Mouse (Mus musculus) kidney, adult 2 months (tissue): ENCODE measurements around the gene Spata2. TPM values are rescaled to one million over a fixed set of nuclear protein-coding genes. Genes with fewer than 3 reads are reported as not detected.
A peak's percentile ranks its signal among the peaks of the same experiment; 100 is the strongest.

Experiments used
- DNase-seq: peaks from one replicate; pipeline ENCODE4 v3.0.0; 2021
- H3K27ac ChIP-seq: fragments of 200-500 bp; 2 replicates; pipeline ENCODE4 v1.5.1; 2012; ENCODE audit warnings: low read depth, low read length, control low read depth, inconsistent platforms; ENCODE audit not compliant: insufficient read depth
- H3K27me3 ChIP-seq: fragments of 200-500 bp; replicated peaks from 2 replicates; pipeline ENCODE4 v1.6.1; 2012; ENCODE audit warnings: mild to moderate bottlenecking, moderate library complexity, low read length, inconsistent platforms; ENCODE audit not compliant: control insufficient read depth, insufficient read depth
- H3K36me3 ChIP-seq: fragments of 200-500 bp; 2 replicates; pipeline ENCODE4 v1.6.1; 2012; ENCODE audit warnings: mild to moderate bottlenecking, moderate library complexity, low read length, inconsistent platforms; ENCODE audit not compliant: control insufficient read depth, insufficient read depth
- H3K4me1 ChIP-seq: fragments of 200-500 bp; 2 replicates; pipeline ENCODE4 v1.6.1; 2011; ENCODE audit warnings: low read length; ENCODE audit not compliant: control insufficient read depth, insufficient read depth
- H3K4me3 ChIP-seq: fragments of 200-500 bp; 2 replicates; pipeline ENCODE4 v1.5.1; 2011; ENCODE audit warnings: mild to moderate bottlenecking, low read depth, low read length, control low read depth; ENCODE audit not compliant: insufficient read depth
- CTCF ChIP-seq: fragments of 200-500 bp; conservative IDR thresholded peaks from 2 replicates; pipeline ENCODE4 v1.5.1; 2011; ENCODE audit warnings: low read depth, mild to moderate bottlenecking, control low read depth, low read length, moderate library complexity, mixed read lengths; ENCODE audit not compliant: insufficient read depth, insufficient read length
- POLR2A ChIP-seq: fragments of 200-500 bp; IDR thresholded peaks from one replicate; pipeline ENCODE4 v1.6.1; 2011; ENCODE audit warnings: low read depth, low read length, control low read depth
- WGBS: fragments of 180-500 bp; shearing (Covaris S2); methylation state at CpG from one replicate; pipeline ENCODE4 v1.1.7; 2018; 5-methylcytosine and 5-hydroxymethylcytosine counted together
- polyA plus RNA-seq: library from polyadenylated mRNA; depleted of rRNA; stranded (reverse); fragments of >200 nt; gene quantifications from 2 replicates; pipeline ENCODE4 v1.2.3, GENCODE M21; 2012

Gene Spata2
- polyA plus RNA-seq, 1 experiment, result 26.5 TPM

- Histone ChIP-seq H3K4me3 (no peak overlapping the region), H3K36me3 (no peaks in the 10 kb centered on the region), H3K27ac (no peak overlapping the region), H3K27me3 (no peaks in the 10 kb centered on the region), H3K4me1 (no peaks in the 10 kb centered on the region)
- WGBS, result 26% methylated on average over 5 of the region's 5 CpGs
- DNase-seq, result no peak
- no peak for TF ChIP-seq POLR2A
- TF ChIP-seq CTCF, result peak; percentile 56
Measured at GRCm38 (mm10) chr2:167528278-167528677, 35.6 kb upstream of the Spata2 start.

GRCm38 (mm10) chr2:167519606-167520252 lies 27.0 kb upstream of the Spata2 start:
- WGBS, result 86% methylated on average over 5 of the region's 5 CpGs
- Histone ChIP-seq H3K36me3 (peaks cover 4% of the 10 kb centered on the region; the same call in 1 of the 2 replicates), H3K4me3 (no peak overlapping the region), H3K27me3 (no peaks in the 10 kb centered on the region), H3K4me1 (no peaks in the 10 kb centered on the region), H3K27ac (no peak overlapping the region)
- TF ChIP-seq POLR2A, result no peak
- 0 out of 2 replicates have a peak, but pooled peaks have one; percentile 22 for TF ChIP-seq CTCF
- no peak for DNase-seq

- Histone ChIP-seq H3K27ac (no peak overlapping the region), H3K4me3 (no peak overlapping the region), H3K36me3 (peaks cover 7% of the 10 kb centered on the region; the same call in 1 of the 2 replicates), H3K4me1 (no peaks in the 10 kb centered on the region), H3K27me3 (no peaks in the 10 kb centered on the region)
- TF ChIP-seq CTCF (no peak), POLR2A (no peak)
- no peak for DNase-seq
- 80% methylated on average over 5 of the region's 5 CpGs for WGBS
Measured at GRCm38 (mm10) chr2:167515688-167516087, 23.0 kb upstream of the Spata2 start.

- WGBS, result 92% methylated on average over 4 of the region's 4 CpGs
- TF ChIP-seq CTCF (no peak), POLR2A (no peak)
- H3K4me1 ChIP-seq, result no peaks in the 10 kb centered on the region
- H3K27ac ChIP-seq, result no peak overlapping the region
- DNase-seq, result peak; percentile 28
- H3K36me3 ChIP-seq, result peaks cover 7% of the 10 kb centered on the region; the same call in 1 of the 2 replicates
- no peak overlapping the region for H3K4me3 ChIP-seq
- no peaks in the 10 kb centered on the region for H3K27me3 ChIP-seq
Measured at GRCm38 (mm10) chr2:167514641-167515040, 22.0 kb upstream of the Spata2 start.

GRCm38 (mm10) chr2:167512970-167513369 lies 20.3 kb upstream of the Spata2 start:
- WGBS, result 88% methylated on average over 5 of the region's 5 CpGs
- Histone ChIP-seq H3K4me3 (no peak overlapping the region), H3K27me3 (no peaks in the 10 kb centered on the region), H3K36me3 (peaks cover 7% of the 10 kb centered on the region; the same call in 1 of the 2 replicates), H3K4me1 (no peaks in the 10 kb centered on the region), H3K27ac (no peak overlapping the region)
- DNase-seq, result no peak
- TF ChIP-seq CTCF (peak; percentile 35), POLR2A (no peak)

GRCm38 (mm10) chr2:167512365-167512764 lies 19.7 kb upstream of the Spata2 start:
- DNase-seq, result no peak
- H3K36me3 ChIP-seq, result peaks cover 7% of the 10 kb centered on the region; the same call in 1 of the 2 replicates
- H3K27me3 ChIP-seq, result no peaks in the 10 kb centered on the region
- 92% methylated on average over 9 of the region's 9 CpGs for WGBS
- TF ChIP-seq CTCF (no peak), POLR2A (no peak)
- H3K4me3 ChIP-seq, result no peak overlapping the region
- H3K27ac ChIP-seq, result no peak overlapping the region
- H3K4me1 ChIP-seq, result no peaks in the 10 kb centered on the region

GRCm38 (mm10) chr2:167510485-167510884 lies 17.8 kb upstream of the Spata2 start:
- Histone ChIP-seq H3K4me3 (no peak overlapping the region), H3K27me3 (no peaks in the 10 kb centered on the region), H3K36me3 (peaks cover 7% of the 10 kb centered on the region; the same call in 1 of the 2 replicates), H3K27ac (no peak overlapping the region), H3K4me1 (peaks cover 4% of the 10 kb centered on the region; the same call in 1 of the 2 replicates)
- 69% methylated on average over 3 of the region's 3 CpGs for WGBS
- DNase-seq, result no peak
- TF ChIP-seq POLR2A, result no peak
- no peak for TF ChIP-seq CTCF
